Comparison of ENCODE assay signal across 10 mouse cellular contexts in genomic region chr9:103591962-103592361, GRCm38 (mm10).
"Had no signal": no experiment of that assay in that cellular context is flagged by ENCODE, and none has a peak within 500 bp of the region (broad histone marks: within the 10 kb centered on the region; RNA-seq: fewer than 3 reads in every experiment).

No protein-coding gene starts in this region.

- ATAC-seq: lung, postnatal 0 days; midbrain, embryonic 13.5 days had no signal

- H3K27me3 ChIP-seq: kidney, embryonic 15.5 days; limb, embryonic 13.5 days; liver, embryonic 15.5 days; midbrain, embryonic 13.5 days had no signal

- H3K4me2 ChIP-seq: kidney, embryonic 15.5 days; limb, embryonic 13.5 days; liver, embryonic 15.5 days; midbrain, embryonic 13.5 days had no signal

- H3K36me3 ChIP-seq: kidney, embryonic 15.5 days; limb, embryonic 13.5 days; liver, embryonic 15.5 days; midbrain, embryonic 13.5 days had no signal

- DNase-seq: kidney, postnatal 14 days; layer of hippocampus, postnatal 36 days; lung, adult 2 months; lung, postnatal 36 days; right cerebral cortex, postnatal 14 days had no signal

- H3K4me3 ChIP-seq: kidney, embryonic 15.5 days; limb, embryonic 13.5 days; liver, embryonic 15.5 days; midbrain, embryonic 13.5 days had no signal

- H3K9ac ChIP-seq: kidney, embryonic 15.5 days; limb, embryonic 13.5 days; liver, embryonic 15.5 days; midbrain, embryonic 13.5 days had no signal

- H3K27ac ChIP-seq: kidney, embryonic 15.5 days; limb, embryonic 13.5 days; liver, embryonic 15.5 days had no signal

- H3K9me3 ChIP-seq: kidney, embryonic 15.5 days; limb, embryonic 13.5 days; liver, embryonic 15.5 days; midbrain, embryonic 13.5 days had no signal

- H3K4me1 ChIP-seq: kidney, embryonic 15.5 days; limb, embryonic 13.5 days; liver, embryonic 15.5 days had no signal
